Mouse (Mus musculus) hindbrain, embryonic 11.5 days (tissue): ENCODE data around the gene Pcare. TPM values are rescaled to one million over a fixed set of nuclear protein-coding genes. Genes with fewer than 3 reads are reported as not detected.

Experiments used
- ATAC-seq: fragments of 200-750 bp; cut with Nextera tagmentation; 2 replicates; pipeline ENCODE4 v1.8.0; 2017; ENCODE audit warnings: mild to moderate bottlenecking, moderate TSS enrichment, moderate library complexity; ENCODE audit not compliant: low FRiP score
- DNase-seq: peaks from one replicate; pipeline ENCODE4 v3.0.0-alpha.2; 2015; ENCODE audit warnings: low spot score
- H3K27ac ChIP-seq: fragments of 300-500 bp; sonication (generic); 2 replicates; pipeline ENCODE4 v1.5.1; 2014; ENCODE audit warnings: mild to moderate bottlenecking, low read depth, low read length
- H3K27me3 ChIP-seq: fragments of 300-500 bp; sonication (generic); 2 replicates; pipeline ENCODE4 v1.6.1; 2014; ENCODE audit warnings: mild to moderate bottlenecking, low read length, moderate library complexity, mixed read lengths; ENCODE audit not compliant: control insufficient read depth, insufficient read depth
- H3K36me3 ChIP-seq: fragments of 300-500 bp; sonication (generic); 2 replicates; pipeline ENCODE4 v1.6.1; 2014; ENCODE audit warnings: mild to moderate bottlenecking, low read length, moderate library complexity, mixed read lengths; ENCODE audit not compliant: control insufficient read depth, insufficient read depth
- H3K4me1 ChIP-seq: fragments of 300-500 bp; sonication (generic); replicated peaks from 2 replicates; pipeline ENCODE4 v1.6.1; 2014; ENCODE audit warnings: low read length, mixed read lengths; ENCODE audit not compliant: control insufficient read depth, insufficient read depth
- H3K4me2 ChIP-seq: fragments of 300-500 bp; sonication (generic); replicated peaks from 2 replicates; pipeline ENCODE4 v1.6.1; 2014; ENCODE audit warnings: mild to moderate bottlenecking, low read depth, low read length
- H3K4me3 ChIP-seq: fragments of 300-500 bp; sonication (generic); 2 replicates; pipeline ENCODE4 v1.5.1; 2014; ENCODE audit warnings: low read depth, low read length
- H3K9ac ChIP-seq: fragments of 300-500 bp; sonication (generic); 2 replicates; pipeline ENCODE4 v1.6.1; 2014; ENCODE audit warnings: low read depth, low read length
- H3K9me3 ChIP-seq: fragments of 300-500 bp; sonication (generic); 2 replicates; pipeline ENCODE4 v1.6.1; 2016; ENCODE audit warnings: low read length; ENCODE audit not compliant: control insufficient read depth
- WGBS: fragments of 180-500 bp; shearing (Covaris S2); extraction: QIAGEN DNeasy Blood & Tissue Kit; methylation state at CpG from one replicate; pipeline ENCODE4 v1.1.7; 2014; 5-methylcytosine and 5-hydroxymethylcytosine counted together
- polyA plus RNA-seq: library from polyadenylated mRNA; unstranded; fragments of >200 nt; fragmentation: Nextera tagmentation; extraction: Ambion mirVana; gene quantifications from 2 replicates; pipeline ENCODE4 v1.2.1, GENCODE M21; 2014

Gene Pcare
- polyA plus RNA-seq, 1 experiment from 2014 or later, result not detected

DNA sequence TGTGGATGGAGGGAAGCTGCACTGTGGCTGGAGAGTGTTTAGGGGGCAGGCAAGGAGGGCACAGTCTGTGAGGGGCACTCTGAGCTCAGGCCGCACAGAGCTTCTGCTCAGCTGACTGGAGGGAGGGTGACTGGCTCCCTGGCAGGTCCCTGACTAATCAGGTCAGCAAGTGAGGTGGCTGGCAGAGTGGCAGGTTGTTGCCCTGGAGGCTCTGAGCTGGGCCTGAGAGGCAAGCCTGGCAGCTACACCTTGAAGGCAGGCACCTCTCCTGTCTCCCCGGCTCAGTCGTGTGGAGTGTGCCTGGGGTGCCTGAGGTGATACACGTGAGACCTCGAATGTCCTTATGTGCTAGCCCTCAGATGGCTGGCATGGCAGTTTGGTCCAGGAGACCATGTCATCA, 56.3 kb downstream of the Pcare start:
- no peak overlapping the region for H3K27ac ChIP-seq
- H3K4me1 ChIP-seq, result no peaks in the 10 kb centered on the region
- DNase-seq (no peak), ATAC-seq (no peak)
- 92% methylated on average over 5 of the region's 5 CpGs for WGBS
- no peak overlapping the region for H3K9ac ChIP-seq
- no peak overlapping the region for H3K4me2 ChIP-seq
- no peaks in the 10 kb centered on the region for H3K9me3 ChIP-seq
- H3K4me3 ChIP-seq, result no peak overlapping the region
- no peaks in the 10 kb centered on the region for H3K27me3 ChIP-seq
- no peaks in the 10 kb centered on the region for H3K36me3 ChIP-seq

DNA sequence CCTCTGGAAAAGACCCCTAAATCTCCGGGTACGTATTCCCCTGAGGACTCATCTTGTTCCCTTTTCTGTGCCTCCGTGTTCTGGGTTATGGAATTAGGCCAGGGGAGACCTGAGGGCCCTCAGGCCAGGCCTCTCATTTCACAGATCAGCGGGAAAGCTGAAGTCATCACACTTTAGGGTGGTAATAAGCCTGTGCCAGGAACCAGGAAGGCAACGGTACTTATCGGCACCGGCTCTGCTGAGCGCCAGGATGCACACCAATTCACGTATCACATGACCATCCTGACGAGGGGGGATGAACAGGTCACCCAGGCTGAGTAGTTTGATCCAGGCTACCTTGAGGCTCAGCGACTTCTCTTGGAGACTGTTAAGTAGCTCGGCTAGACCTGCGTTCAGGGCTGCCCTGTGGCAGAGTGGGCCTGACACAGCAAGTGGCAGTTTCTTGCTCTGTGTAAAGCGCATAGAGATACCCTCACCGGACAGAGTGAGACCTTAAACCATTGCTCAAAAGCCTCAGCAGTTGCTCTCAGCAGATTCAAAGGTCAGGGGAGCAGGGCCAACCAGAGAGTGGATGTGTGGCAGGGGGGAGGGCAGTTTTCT, 56.9 kb downstream of the Pcare start:
- ATAC-seq (no peak), DNase-seq (no peak)
- H3K27me3 ChIP-seq, result no peaks in the 10 kb centered on the region
- no peaks in the 10 kb centered on the region for H3K4me1 ChIP-seq
- no peaks in the 10 kb centered on the region for H3K9me3 ChIP-seq
- H3K4me2 ChIP-seq, result no peak overlapping the region
- no peak overlapping the region for H3K27ac ChIP-seq
- WGBS, result 87% methylated on average over 15 of the region's 15 CpGs
- no peaks in the 10 kb centered on the region for H3K36me3 ChIP-seq
- no peak overlapping the region for H3K4me3 ChIP-seq
- no peak overlapping the region for H3K9ac ChIP-seq

DNA sequence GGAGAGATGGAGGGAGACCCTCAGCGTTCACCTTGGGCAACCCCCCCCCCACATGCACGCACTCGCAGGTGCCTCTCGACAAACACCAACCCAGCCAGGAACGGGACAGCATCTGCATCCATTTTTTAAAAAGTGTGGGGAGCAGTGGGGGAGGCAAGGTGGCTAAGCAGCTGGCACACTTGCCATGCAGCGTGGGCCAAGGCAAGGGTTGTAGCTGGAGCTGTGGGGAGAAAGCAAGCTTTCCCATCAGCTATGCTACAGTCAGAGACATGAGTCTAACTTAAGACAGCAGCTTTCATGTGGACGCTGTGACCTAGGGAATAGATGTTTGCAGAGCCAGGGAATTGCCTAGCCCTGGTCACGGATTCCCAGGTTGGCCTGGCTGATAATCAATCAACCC, 57.5 kb downstream of the Pcare start:
- H3K4me1 ChIP-seq, result no peaks in the 10 kb centered on the region
- 93% methylated on average over 8 of the region's 8 CpGs for WGBS
- no peak overlapping the region for H3K4me2 ChIP-seq
- ATAC-seq, result no peak
- H3K9ac ChIP-seq, result no peak overlapping the region
- no peaks in the 10 kb centered on the region for H3K9me3 ChIP-seq
- DNase-seq, result no peak
- H3K4me3 ChIP-seq, result no peak overlapping the region
- no peaks in the 10 kb centered on the region for H3K36me3 ChIP-seq
- H3K27ac ChIP-seq, result no peak overlapping the region
- no peaks in the 10 kb centered on the region for H3K27me3 ChIP-seq

DNA sequence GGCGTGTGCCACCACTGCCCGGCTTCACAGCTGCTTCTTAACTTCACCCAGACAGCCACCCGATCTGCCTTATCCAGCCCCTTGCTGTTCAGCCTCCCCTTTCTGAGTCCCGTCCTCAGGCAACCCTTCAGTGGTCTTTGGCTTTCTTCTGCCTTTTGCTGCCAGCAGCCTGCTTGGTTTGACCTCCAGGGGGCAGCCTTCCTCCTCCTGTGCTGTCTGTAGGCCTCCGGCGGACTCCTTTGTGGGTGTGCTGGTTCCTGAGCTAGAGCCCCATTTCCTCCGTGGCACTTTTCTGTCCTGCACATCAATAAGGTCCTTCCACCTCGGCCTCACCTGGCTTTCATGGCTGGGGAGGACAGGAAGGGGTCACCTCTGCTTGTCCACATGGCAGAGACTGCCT, 58.9 kb downstream of the Pcare start:
- no peaks in the 10 kb centered on the region for H3K9me3 ChIP-seq
- DNase-seq (peak; percentile 54), ATAC-seq (no peak)
- no peak overlapping the region for H3K27ac ChIP-seq
- no peak overlapping the region for H3K4me2 ChIP-seq
- WGBS, result 46% methylated on average over 8 of the region's 8 CpGs
- no peaks in the 10 kb centered on the region for H3K36me3 ChIP-seq
- no peak overlapping the region for H3K9ac ChIP-seq
- H3K4me3 ChIP-seq, result no peak overlapping the region
- no peaks in the 10 kb centered on the region for H3K27me3 ChIP-seq
- H3K4me1 ChIP-seq, result no peaks in the 10 kb centered on the region

Other genes starting within 250 kb of the Pcare start
- 50.8 and 54.8 TPM in 2 replicates for gene Ndc80, start 226.0 kb downstream of the Pcare start, polyA plus RNA-seq
- 1.0 and 1.5 TPM in 2 replicates for gene Spdya, start 200.8 kb downstream of the Pcare start, polyA plus RNA-seq
- 75.4 and 85.4 TPM in 2 replicates for gene Wdr43, start 137.0 kb downstream of the Pcare start, polyA plus RNA-seq
- gene Togaram2, start 79.6 kb downstream of the Pcare start, polyA plus RNA-seq, result not detected in 2 replicates
- gene Clip4, start 15.6 kb upstream of the Pcare start, polyA plus RNA-seq, result 5.6 and 6.3 TPM in 2 replicates